Mouse (Mus musculus): ENCODE measurements around the gene Ralb. TPM values are rescaled to one million over a fixed set of nuclear protein-coding genes. Genes with fewer than 3 reads are reported as not detected.

The Ralb gene
- polyA plus RNA-seq (2017; shearing (Covaris generic)), result 27.3 TPM

DNA sequence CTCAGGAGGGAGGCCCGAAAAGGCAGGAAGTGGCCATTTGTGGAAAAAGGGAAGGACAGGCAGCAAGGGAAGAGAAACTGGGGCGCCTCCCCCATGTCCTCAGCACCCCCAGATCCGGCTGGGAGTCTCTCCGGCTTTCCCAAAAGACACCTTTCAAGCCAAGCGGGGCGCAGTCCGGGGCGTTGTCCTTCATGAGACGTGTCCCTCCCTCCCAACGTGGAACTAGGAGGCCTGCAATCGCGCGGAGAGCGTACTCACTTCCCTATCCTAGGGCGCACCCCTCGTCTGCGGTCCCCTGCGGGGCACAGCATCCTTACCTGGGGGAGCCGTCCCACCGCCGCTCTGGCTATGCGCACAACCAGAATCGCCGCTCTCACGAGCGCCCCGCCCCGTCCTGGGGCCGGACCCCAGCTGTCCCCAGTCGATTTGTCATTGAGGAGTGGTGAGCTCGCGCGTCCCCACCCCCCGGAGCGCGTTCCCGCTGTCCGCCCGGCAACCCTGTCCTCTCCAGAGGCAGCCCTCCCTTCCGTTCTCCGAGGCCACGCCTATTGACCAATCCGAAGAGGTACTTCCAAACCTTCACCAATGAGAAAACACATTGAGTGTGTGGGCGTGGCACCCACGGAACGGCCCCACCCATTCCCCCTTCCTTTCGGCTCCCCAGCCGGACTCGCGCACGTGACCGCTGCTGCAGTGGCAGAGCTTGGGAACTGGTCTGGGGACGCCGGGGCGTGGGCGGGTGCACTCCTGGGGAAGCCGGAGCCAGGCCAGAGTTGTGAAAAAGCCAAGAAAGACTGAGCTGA lies at the start of gene Ralb:
Gene Ralb, minus strand, starts transcription at position 535 of the 803 bp plus-strand sequence.

DNA sequence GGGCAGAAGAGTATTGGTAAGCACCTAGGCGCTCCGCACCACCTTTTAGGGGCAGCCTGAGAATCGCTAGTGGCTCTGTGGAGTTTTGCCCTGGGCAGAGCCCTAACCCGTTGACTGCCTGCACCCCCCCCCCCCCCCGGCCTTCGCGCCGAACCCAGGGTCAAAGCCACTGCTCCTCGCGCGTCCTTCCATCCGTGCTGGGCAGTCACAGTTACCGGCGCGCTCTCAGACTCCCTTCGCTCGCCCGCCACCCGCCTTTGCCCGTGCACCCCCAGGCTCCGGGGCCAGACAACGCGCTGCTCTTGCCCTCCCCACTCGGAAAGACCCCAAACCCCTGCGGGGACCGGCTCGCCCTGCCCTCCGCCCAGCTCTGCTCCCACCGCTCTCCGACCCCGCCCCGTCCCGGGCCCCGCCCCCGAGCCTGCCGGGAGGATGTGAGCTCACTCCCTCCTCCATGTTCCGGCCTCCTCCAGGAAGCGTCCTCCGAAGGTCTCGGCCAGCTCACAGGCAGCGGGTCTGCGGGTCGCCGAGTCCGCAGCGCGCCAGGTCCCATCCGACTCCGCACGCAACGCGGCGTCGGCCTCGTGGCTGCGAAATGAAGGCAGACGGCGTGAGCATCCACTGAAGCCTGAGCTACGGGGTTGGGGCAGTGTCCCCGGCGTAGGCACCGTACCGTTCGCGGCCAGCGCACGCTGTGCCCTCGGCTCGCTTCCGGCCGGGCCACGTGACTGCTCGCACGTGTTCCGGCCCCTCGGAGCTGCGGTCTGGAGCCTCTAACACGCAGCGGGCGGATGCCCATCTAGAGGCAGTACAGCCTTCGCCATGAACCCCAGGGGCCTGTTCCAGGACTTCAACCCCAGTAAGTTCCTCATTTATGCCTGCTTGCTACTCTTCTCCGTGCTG lies 21.3 kb upstream of the Ralb start, which contains the start of gene Tmem185b:
Gene Tmem185b, plus strand, starts transcription at position 472 of the 903 bp plus-strand sequence.

GRCm38 (mm10) chr1:119421576-119422421 lies 82.8 kb downstream of the Ralb start, which contains the start of gene Inhbb:
Gene Inhbb (minus strand): TSS chr1:119422248.

Other genes with a start within 250 kb of the Ralb start
- not detected for gene Inhbb, start 82.5 kb downstream of the Ralb start, polyA plus RNA-seq (2017; shearing (Covaris generic))
- gene Tmem185b, start 21.4 kb upstream of the Ralb start, polyA plus RNA-seq (2017; shearing (Covaris generic)), result 33.1 TPM
- 1.8 TPM for gene Epb41l5, start 144.2 kb upstream of the Ralb start, polyA plus RNA-seq (2017; shearing (Covaris generic))

Measured in inflammation-experienced regulatory T-cells, adult 16 weeks (primary cell).